Mouse (Mus musculus) brain, embryonic 18.5 days (tissue): ENCODE data around the gene Olfr299.

Source experiments
- DNase-seq: peaks from one replicate; pipeline ENCODE4 v3.0.0-alpha.2; 2012; ENCODE audit warnings: low read depth, low spot score

Gene Olfr299

DNA sequence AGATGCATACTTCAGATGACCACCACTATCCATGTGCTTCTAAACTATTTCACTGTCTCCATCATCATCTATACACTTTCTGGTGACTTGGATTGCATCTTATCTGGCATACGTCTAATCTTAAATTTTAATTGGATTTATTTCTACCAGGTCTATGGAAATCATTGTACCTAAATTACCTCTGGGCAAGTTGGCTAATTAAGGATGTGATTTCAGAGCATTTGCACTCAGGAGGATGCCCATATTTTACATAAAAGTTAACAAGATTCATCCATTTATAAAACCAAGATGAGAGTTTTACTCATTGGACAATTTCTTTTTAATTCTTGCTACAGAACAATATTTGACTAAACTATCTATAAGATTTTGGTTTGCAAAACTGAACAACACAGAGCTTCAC is at the start of gene Olfr299:
TSS of gene Olfr299 (plus strand) at position 301 of the 400 bp plus-strand sequence.
- DNase-seq = no peak

DNA sequence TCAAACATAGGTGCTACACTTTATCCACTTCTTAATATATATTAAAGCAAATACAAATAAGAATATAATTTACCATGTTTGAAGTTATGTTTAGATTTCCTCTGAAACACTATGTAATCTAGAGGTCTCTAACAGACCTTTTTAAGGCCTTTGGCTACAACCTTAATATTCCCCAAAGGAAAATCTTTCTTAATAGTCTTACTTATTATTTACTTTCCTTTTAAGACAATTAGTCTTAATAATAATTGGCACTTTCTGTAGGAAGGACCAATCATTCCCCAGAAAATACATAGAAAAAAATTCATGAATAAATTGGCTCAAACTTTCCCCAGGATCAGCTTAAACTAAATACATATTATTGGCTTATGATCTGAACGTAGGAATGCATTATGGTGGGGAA is 32.7 kb downstream of the Olfr299 start, which contains the start of gene Olfr298:
TSS of gene Olfr298 (minus strand) at position 101 of the 400 bp plus-strand sequence.
- no peak for DNase-seq
